Mouse (Mus musculus) megakaryocyte-erythroid progenitor cell, adult 5 weeks (primary cell): ENCODE data around the gene Dhrs7c. TPM values are rescaled to one million over a fixed set of nuclear protein-coding genes. Genes with fewer than 3 reads are reported as not detected.

Source experiments
- polyA plus RNA-seq: library from polyadenylated mRNA; stranded (reverse); fragments of >175 nt; gene quantifications from 2 replicates; pipeline ENCODE4 v1.2.3, GENCODE M21; 2012

Dhrs7c gene
- polyA plus RNA-seq: not detected in 2 replicates

DNA sequence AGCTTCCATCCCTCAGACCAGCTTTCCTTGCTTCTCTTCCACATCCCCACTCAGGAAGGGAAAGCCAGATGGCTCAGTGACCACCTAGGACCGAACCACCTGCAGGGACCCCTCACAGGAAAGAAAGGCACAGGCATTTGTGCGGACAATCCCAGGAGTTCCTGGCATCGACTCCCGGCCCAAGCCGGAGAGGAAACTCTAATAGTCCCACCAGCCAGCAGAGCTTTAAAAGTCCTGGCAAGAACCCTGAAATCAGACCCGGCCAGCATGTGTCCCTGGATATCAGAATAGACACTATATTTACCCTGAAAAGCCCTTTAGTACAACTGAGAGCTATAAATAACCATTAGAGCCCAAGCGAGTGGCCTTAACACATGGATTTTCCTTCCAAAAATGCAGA lies at the start of gene Dhrs7c:
Dhrs7c (plus strand) TSS at position 257 of the 400 bp plus-strand sequence.

DNA sequence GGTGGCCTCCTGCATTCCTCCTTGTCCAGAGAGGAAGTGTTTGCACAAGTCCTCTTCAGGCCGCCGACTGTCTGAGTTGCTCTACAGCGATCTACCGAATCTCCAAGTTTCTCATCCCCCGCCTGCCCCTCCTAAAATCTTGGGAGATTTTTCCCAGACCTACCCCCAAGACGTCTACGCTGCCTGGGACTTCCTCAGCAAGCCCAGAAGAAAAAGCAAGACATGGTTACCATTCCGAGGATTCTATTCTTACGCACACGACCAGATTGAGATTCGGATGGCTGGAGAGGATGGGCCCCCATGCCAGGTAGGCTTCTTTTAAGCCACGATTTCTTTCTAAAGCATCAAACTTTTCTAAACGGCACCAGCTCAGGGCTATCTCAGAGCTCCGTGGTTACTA lies 26.9 kb upstream of the Dhrs7c start, which contains the start of gene Glp2r:
Glp2r (minus strand) TSS at position 101 of the 400 bp plus-strand sequence.

DNA sequence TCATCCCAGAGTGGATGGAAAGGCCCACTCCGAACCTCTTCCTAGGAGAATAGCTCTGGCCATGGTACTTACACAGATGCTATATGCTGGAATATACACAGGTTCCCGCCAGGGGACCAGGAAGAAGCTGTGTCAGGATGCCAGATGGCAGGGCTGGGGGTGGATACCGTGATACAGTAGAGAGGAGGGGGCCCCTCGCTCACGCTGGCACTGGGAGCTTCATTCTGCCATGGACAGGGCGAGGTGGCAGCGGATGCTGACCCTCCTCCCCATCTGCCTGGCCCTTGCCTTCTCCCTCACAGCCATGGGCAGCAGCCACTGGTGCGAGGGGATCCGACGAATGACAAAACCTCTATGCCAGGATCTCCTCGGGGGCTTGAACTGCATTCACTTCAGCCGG lies 23.6 kb upstream of the Dhrs7c start, which contains the start of gene Gsg1l2:
Gsg1l2 (plus strand) TSS at position 230 of the 400 bp plus-strand sequence.

Other genes with a start within 250 kb of the Dhrs7c start
- not detected in 2 replicates for gene Rcvrn, start 102.9 kb upstream of the Dhrs7c start, polyA plus RNA-seq
- not detected in 2 replicates for gene Glp2r, start 27.0 kb upstream of the Dhrs7c start, polyA plus RNA-seq
- not detected in 2 replicates for gene Gsg1l2, start 23.6 kb upstream of the Dhrs7c start, polyA plus RNA-seq
- not detected in 2 replicates for gene Usp43, start 124.0 kb downstream of the Dhrs7c start, polyA plus RNA-seq
- gene Cfap52, start 167.5 kb downstream of the Dhrs7c start, polyA plus RNA-seq: not detected in 2 replicates
- 1.8 and 2.9 TPM in 2 replicates for gene Stx8, start 168.0 kb downstream of the Dhrs7c start, polyA plus RNA-seq